Mouse (Mus musculus): Measurements from ENCODE around the gene Atp12a.

- TF ChIP-seq TAL1 (IDR thresholded peaks at IDR 0.05; ENCODE audit: low read length) (no peak), GATA1 (IDR thresholded peaks at IDR 0.05; ENCODE audit: low read length) (no peak)
Measured at GRCm38 (mm10) chr14:56398001-56398400, 33.1 kb downstream of the Atp12a start.

Measured in erythroblast, embryonic 14.5 days (primary cell).